Mouse (Mus musculus) MEL (cell line): ENCODE measurements around the gene Tcte1. TPM values are rescaled to one million over a fixed set of nuclear protein-coding genes. Genes with fewer than 3 reads are reported as not detected.

Source experiments
- DNase-seq: peaks from one replicate; pipeline ENCODE4 v3.0.0; 2011; ENCODE audit warnings: low read depth, low spot score
- H3K27ac ChIP-seq: 2 replicates; pipeline ENCODE4 v1.5.1; 2012; ENCODE audit warnings: low read depth, mild to moderate bottlenecking, control low read depth, low read length, moderate library complexity; ENCODE audit not compliant: control insufficient read depth
- H3K27me3 ChIP-seq, 2 experiments: fragments of 150-350 bp in 1 of 2; sonication (generic) in 1 of 2; 2 replicates each; pipeline ENCODE4 v1.6.1; 2012; ENCODE audit warnings: low read length in 2 of 2, mild to moderate bottlenecking in 2 of 2, improper control_type of control experiment in 1 of 2, moderate library complexity in 1 of 2; ENCODE audit not compliant: insufficient read depth in 2 of 2, control insufficient read depth in 1 of 2
- H3K36me3 ChIP-seq, 2 experiments: 2 replicates each; pipeline ENCODE4 v1.6.1; 2012 to 2014; ENCODE audit warnings: low read length in 2 of 2, improper control_type of control experiment in 1 of 2, inconsistent platforms in 1 of 2, mild to moderate bottlenecking in 1 of 2; ENCODE audit not compliant: insufficient read depth in 2 of 2, control insufficient read depth in 1 of 2
- H3K4me1 ChIP-seq, 2 experiments: fragments of 150-350 bp in 1 of 2; sonication (generic) in 1 of 2; 2 replicates each; pipeline ENCODE4 v1.6.1; 2012; ENCODE audit warnings: low read length in 2 of 2, improper control_type of control experiment in 1 of 2, mild to moderate bottlenecking in 1 of 2; ENCODE audit not compliant: insufficient read depth in 2 of 2, control insufficient read depth in 1 of 2
- H3K4me3 ChIP-seq, 2 experiments: fragments of 150-350 bp in 1 of 2; sonication (generic) in 1 of 2; 2 replicates each; pipeline ENCODE4 v1.5.1; 2012; ENCODE audit warnings: low read depth in 2 of 2, low read length in 2 of 2, mild to moderate bottlenecking in 2 of 2, moderate library complexity in 2 of 2, control low read depth in 1 of 2, improper control_type of control experiment in 1 of 2; ENCODE audit not compliant: control insufficient read depth in 1 of 2, insufficient read depth in 1 of 2
- H3K79me2 ChIP-seq: 2 replicates; pipeline ENCODE4 v1.6.1; 2012; ENCODE audit warnings: mild to moderate bottlenecking, low read length, moderate library complexity; ENCODE audit not compliant: control insufficient read depth, poor library complexity, insufficient read depth
- H3K9ac ChIP-seq: 2 replicates; pipeline ENCODE4 v1.6.1; 2012; ENCODE audit warnings: low read depth, mild to moderate bottlenecking, control low read depth, low read length, moderate library complexity; ENCODE audit not compliant: control insufficient read depth, poor library complexity, severe bottlenecking
- H3K9me3 ChIP-seq: fragments of 150-350 bp; sonication (generic); replicated peaks from 2 replicates; pipeline ENCODE4 v1.6.1; 2012; ENCODE audit warnings: mild to moderate bottlenecking, low read length, improper control_type of control experiment, moderate library complexity; ENCODE audit not compliant: insufficient read depth
- BHLHE40 ChIP-seq: IDR thresholded peaks from 2 replicates; pipeline ENCODE4 v1.6.1; 2012; ENCODE audit warnings: low read depth, mild to moderate bottlenecking, inconsistent platforms, low read length, improper control_type of control experiment, borderline replicate concordance
- CHD1 ChIP-seq: IDR thresholded peaks from 2 replicates; pipeline ENCODE4 v1.6.1; 2012; ENCODE audit warnings: low read depth, mild to moderate bottlenecking, inconsistent platforms, low read length, improper control_type of control experiment
- CTCF ChIP-seq, 3 experiments: IDR thresholded peaks in 2 of 3; conservative IDR thresholded peaks in 1 of 3; 2 replicates each; pipeline ENCODE4 v1.5.1; 2011 to 2012; ENCODE audit warnings: low read length in 3 of 3, low read depth in 2 of 3, mild to moderate bottlenecking in 2 of 3, improper control_type of control experiment in 1 of 3, inconsistent platforms in 1 of 3, mixed read lengths in 1 of 3, moderate library complexity in 1 of 3; ENCODE audit not compliant: control insufficient read depth in 1 of 3, insufficient read depth in 1 of 3, poor library complexity in 1 of 3, severe bottlenecking in 1 of 3
- E2F4 ChIP-seq: IDR thresholded peaks from 2 replicates; pipeline ENCODE4 v1.6.1; 2011; ENCODE audit warnings: low read depth, low read length, improper control_type of control experiment, borderline replicate concordance
- ELF1 ChIP-seq: IDR thresholded peaks from 2 replicates; pipeline ENCODE4 v1.6.1; 2014; ENCODE audit warnings: low read depth, mild to moderate bottlenecking, inconsistent platforms, low read length, improper control_type of control experiment, moderate library complexity
- GABPA ChIP-seq: IDR thresholded peaks from 2 replicates; pipeline ENCODE4 v1.6.1; 2012; ENCODE audit warnings: low read depth, mild to moderate bottlenecking, inconsistent platforms, low read length, improper control_type of control experiment, moderate library complexity
- HCFC1 ChIP-seq: IDR thresholded peaks from 2 replicates; pipeline ENCODE4 v1.6.1; 2012; ENCODE audit warnings: low read depth, mild to moderate bottlenecking, inconsistent platforms, low read length, improper control_type of control experiment, moderate library complexity
- MAX ChIP-seq: IDR thresholded peaks from 2 replicates; pipeline ENCODE4 v1.6.1; 2011; ENCODE audit warnings: low read length, improper control_type of control experiment
- MAZ ChIP-seq: IDR thresholded peaks from 2 replicates; pipeline ENCODE4 v1.6.1; 2012; ENCODE audit warnings: low read depth, mild to moderate bottlenecking, inconsistent platforms, low read length, improper control_type of control experiment
- MXI1 ChIP-seq: IDR thresholded peaks from 2 replicates; pipeline ENCODE4 v1.6.1; 2011; ENCODE audit warnings: mild to moderate bottlenecking, low read depth, low read length, improper control_type of control experiment
- MYB ChIP-seq: IDR thresholded peaks from 2 replicates; pipeline ENCODE4 v1.6.1; 2011; ENCODE audit warnings: mild to moderate bottlenecking, low read depth, low read length, improper control_type of control experiment
- MYC ChIP-seq: IDR thresholded peaks from 2 replicates; pipeline ENCODE4 v1.6.1; 2011; ENCODE audit warnings: low read depth, mild to moderate bottlenecking, low read length, improper control_type of control experiment, moderate library complexity
- NELFE ChIP-seq: IDR thresholded peaks from 2 replicates; pipeline ENCODE4 v1.6.1; 2011; ENCODE audit warnings: low read depth, low read length, improper control_type of control experiment
- NRF1 ChIP-seq: IDR thresholded peaks from 2 replicates; pipeline ENCODE4 v1.6.1; 2014; ENCODE audit warnings: low read depth, mild to moderate bottlenecking, inconsistent platforms, low read length, improper control_type of control experiment, moderate library complexity; ENCODE audit not compliant: poor library complexity, insufficient read depth, severe bottlenecking
- POLR2A ChIP-seq, 2 experiments: IDR thresholded peaks; 2 replicates each; pipeline ENCODE4 v1.6.1; 2011 to 2012; ENCODE audit warnings: low read length in 2 of 2, mild to moderate bottlenecking in 2 of 2, control low read depth in 1 of 2, improper control_type of control experiment in 1 of 2, low read depth in 1 of 2, moderate library complexity in 1 of 2; ENCODE audit not compliant: control insufficient read depth in 1 of 2, insufficient read depth in 1 of 2, poor library complexity in 1 of 2
- POLR2AphosphoS2 ChIP-seq: IDR thresholded peaks from 2 replicates; pipeline ENCODE4 v1.6.1; 2011; ENCODE audit warnings: low read length, improper control_type of control experiment
- RCOR1 ChIP-seq: IDR thresholded peaks from 2 replicates; pipeline ENCODE4 v1.6.1; 2012; ENCODE audit warnings: low read depth, mild to moderate bottlenecking, inconsistent platforms, low read length, improper control_type of control experiment
- TAL1 ChIP-seq: IDR thresholded peaks from 2 replicates; pipeline ENCODE4 v1.6.1; 2012; ENCODE audit warnings: mild to moderate bottlenecking, inconsistent platforms, low read length, moderate library complexity, mixed read lengths
- UBTF ChIP-seq: IDR thresholded peaks from 2 replicates; pipeline ENCODE4 v1.6.1; 2012; ENCODE audit warnings: low read depth, mild to moderate bottlenecking, inconsistent platforms, low read length, improper control_type of control experiment, moderate library complexity, borderline replicate concordance; ENCODE audit not compliant: insufficient read depth
- USF1 ChIP-seq: IDR thresholded peaks from 2 replicates; pipeline ENCODE4 v1.6.1; 2014; ENCODE audit warnings: low read depth, mild to moderate bottlenecking, inconsistent platforms, low read length, improper control_type of control experiment, moderate library complexity
- ZMIZ1 ChIP-seq: IDR thresholded peaks from 2 replicates; pipeline ENCODE4 v1.6.1; 2012; ENCODE audit warnings: low read depth, mild to moderate bottlenecking, inconsistent platforms, low read length, improper control_type of control experiment, moderate library complexity
- polyA plus RNA-seq, 2 experiments: library from polyadenylated mRNA; stranded (reverse) in 1 of 2; unstranded in 1 of 2; fragments of >175 nt in 1 of 2; fragments of >200 nt in 1 of 2; gene quantifications; 2 replicates each; pipeline versions ENCODE4 v1.2.1 to v1.2.4; 2012; ENCODE audit warnings: low replicate concordance in 2 of 2, low read depth in 1 of 2; ENCODE audit not compliant: insufficient read length in 2 of 2, insufficient read depth in 1 of 2, missing spikeins in 1 of 2
- total RNA-seq: library from RNA; depleted of rRNA; stranded (reverse); fragments of 300-350 nt; gene quantifications from 2 replicates; pipeline ENCODE4 v1.2.3, GENCODE M21; 2012

Tcte1 gene
- total and polyA plus RNA-seq, 3 experiments: not detected

- no peak for DNase-seq
- Histone ChIP-seq H3K9ac (no peak overlapping the region), H3K9me3 (no peaks in the 10 kb centered on the region), H3K36me3 (peaks cover 25 to 28% of the 10 kb centered on the region in 2 experiments), H3K4me1 (peaks cover 0 to 29% of the 10 kb centered on the region in 2 experiments; a peak in 2 of 4 replicates), H3K4me3 (no peak overlapping the region), H3K27me3 (no peaks in the 10 kb centered on the region), H3K79me2 (peaks cover 51% of the 10 kb centered on the region), H3K27ac (no peak overlapping the region)
- TF ChIP-seq POLR2A (IDR thresholded peaks at IDR 0.05; ENCODE audit: control insufficient read depth in 1 of 2, insufficient read depth in 1 of 2, low read depth in 1 of 2, low read length in 2 of 2, poor library complexity in 1 of 2): peak in 1 of 2 experiments; percentile 5; a peak in 1 of 4 replicates
- peak; percentile 73; the same call in 1 of the 2 replicates for TF ChIP-seq MYC
- no peak for TF ChIP-seq HCFC1
- TF ChIP-seq NRF1: no peak
- no peak for TF ChIP-seq MYB
- no peak for TF ChIP-seq POLR2AphosphoS2
Measured at GRCm38 (mm10) chr17:45568990-45569389, 45.8 kb downstream of the Tcte1 start.

- Histone ChIP-seq H3K36me3 (peaks cover 25 to 30% of the 10 kb centered on the region in 2 experiments), H3K4me1 (peaks cover 0 to 30% of the 10 kb centered on the region in 2 experiments; a peak in 2 of 4 replicates), H3K4me3 (no peak overlapping the region), H3K27ac (no peak overlapping the region; the same call in 1 of the 2 replicates), H3K9ac (no peak overlapping the region), H3K9me3 (no peaks in the 10 kb centered on the region), H3K79me2 (peaks cover 42% of the 10 kb centered on the region), H3K27me3 (no peaks in the 10 kb centered on the region)
- no peak for DNase-seq
- TF ChIP-seq RCOR1: no peak
- 0 out of 2 replicates have a peak, but pooled peaks have one; percentile 40 for TF ChIP-seq ZMIZ1
- TF ChIP-seq USF1: no peak
- TF ChIP-seq TAL1: no peak
Measured at GRCm38 (mm10) chr17:45569999-45570398, 46.8 kb downstream of the Tcte1 start.

DNA sequence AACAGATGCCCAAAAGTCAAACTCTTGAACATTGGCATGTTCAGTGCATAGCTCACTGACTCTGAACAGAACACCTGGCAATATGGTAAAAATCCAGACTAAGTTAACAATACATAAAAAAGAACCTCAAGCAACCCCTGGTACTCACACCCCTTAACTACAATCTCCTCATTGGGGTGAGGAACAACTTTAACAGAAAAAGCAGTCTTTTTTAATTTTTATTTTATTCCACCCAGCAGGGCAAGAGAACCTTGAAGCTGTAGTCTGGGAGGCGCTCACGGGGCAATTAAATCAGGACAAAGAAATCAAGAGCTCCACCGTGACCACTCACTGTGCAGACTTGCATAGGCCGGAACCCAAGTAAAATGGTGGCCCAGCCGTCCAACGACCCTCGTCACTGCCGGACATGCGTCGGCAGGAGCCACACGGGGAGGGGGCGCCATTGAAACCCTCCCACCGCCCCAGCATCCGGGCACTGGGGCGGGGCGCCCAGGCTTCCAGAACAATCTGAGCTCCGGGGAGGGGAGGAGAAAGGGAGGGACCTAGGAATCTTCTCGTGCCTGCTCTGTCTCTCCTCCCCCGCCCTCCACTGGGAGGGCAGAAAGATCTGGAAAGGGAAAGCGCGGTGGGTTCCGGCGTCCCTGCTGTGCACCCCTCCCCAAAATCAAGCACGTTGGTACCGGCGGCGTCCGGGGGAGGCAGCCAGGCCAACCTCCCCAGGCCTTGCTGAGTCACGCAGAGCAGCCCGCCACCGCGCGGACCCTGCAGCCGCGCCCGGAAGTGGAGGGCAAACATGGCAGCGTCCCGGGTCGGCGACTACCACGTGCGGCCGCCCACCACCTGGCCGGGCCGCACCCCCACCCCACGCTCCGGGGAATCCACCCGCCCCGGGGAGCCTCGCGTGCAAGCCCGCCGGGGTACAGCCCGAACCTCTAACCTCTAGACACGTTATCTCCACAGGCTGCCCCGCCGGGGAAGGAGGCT lies 49.2 kb downstream of the Tcte1 start:
- peak overlapping the region; percentile 65 to 88 for H3K4me3 ChIP-seq
- TF ChIP-seq POLR2AphosphoS2 (peak; percentile 55), GABPA (no peak), UBTF (no peak), MXI1 (peak; percentile 82), MAX (peak; percentile 51; the same call in 1 of the 2 replicates), CTCF (IDR thresholded peaks at IDR 0.05 in 2 of 3, conservative IDR thresholded peaks at IDR 0.05 in 1 of 3; ENCODE audit: control insufficient read depth in 1 of 3, insufficient read depth in 1 of 3, low read depth in 2 of 3, low read length in 3 of 3, poor library complexity in 1 of 3, severe bottlenecking in 1 of 3) (peak in 1 of 3 experiments; percentile 7; a peak in 3 of 6 replicates), MAZ (no peak; the same call in 1 of the 2 replicates), ELF1 (peak; percentile 26; the same call in 1 of the 2 replicates), NELFE (peak; percentile 3; the same call in 1 of the 2 replicates), E2F4 (no peak), USF1 (no peak), ZMIZ1 (no peak), CHD1 (peak; percentile 67; the same call in 1 of the 2 replicates), BHLHE40 (no peak)
- peak; percentile 79 for DNase-seq
- H3K27ac ChIP-seq: peak overlapping the region; percentile 80
- no peaks in the 10 kb centered on the region for H3K27me3 ChIP-seq
- peaks cover 0 to 27% of the 10 kb centered on the region in 2 experiments; a peak in 2 of 4 replicates for H3K4me1 ChIP-seq
- peak overlapping the region; percentile 97 for H3K9ac ChIP-seq
- H3K79me2 ChIP-seq: peaks cover 38% of the 10 kb centered on the region
- H3K9me3 ChIP-seq: no peaks in the 10 kb centered on the region
- H3K36me3 ChIP-seq: peaks cover 23 to 25% of the 10 kb centered on the region in 2 experiments
